Mouse (Mus musculus) mouse embryonic stem cell (cell line): ENCODE data around the gene Mctp1.

Experiments used
- in situ Hi-C, 2 experiments: fragments of 300-500 bp; cut with MboI; formaldehyde crosslinking; loops; 1 replicate in 1 of 2; 3 replicates in 1 of 2; pipeline ENCODE4 v1.14.3; 2019 to 2020; ENCODE audit warnings: low sequenced_read_pairs in 2 of 2, low pct_unique_long_range_greater_than_20kb in 1 of 2, mixed read lengths in 1 of 2; ENCODE audit not compliant: unreplicated experiment in 1 of 2

Mctp1 gene

DNA sequence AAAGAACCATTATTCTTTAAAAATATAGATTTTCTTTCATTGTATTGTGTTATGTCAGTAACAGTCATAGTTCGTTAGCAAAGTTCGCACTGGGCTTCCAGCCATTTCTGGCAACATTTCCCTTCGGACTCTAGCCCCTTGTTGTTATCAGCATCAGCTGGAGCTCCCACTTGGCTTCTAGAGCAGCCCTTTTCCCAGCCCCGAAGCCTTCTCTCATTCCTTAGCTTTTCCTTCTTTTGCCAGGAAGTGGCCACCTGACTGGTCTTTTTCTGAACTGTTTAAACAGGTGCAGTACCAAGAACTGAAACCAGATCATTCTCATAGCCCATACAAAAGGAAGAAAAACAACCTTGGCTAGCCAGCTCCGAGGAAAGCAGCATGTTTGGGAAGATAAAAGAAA is 645.3 kb downstream of the Mctp1 start:
- in situ Hi-C loops: no loop called here

DNA sequence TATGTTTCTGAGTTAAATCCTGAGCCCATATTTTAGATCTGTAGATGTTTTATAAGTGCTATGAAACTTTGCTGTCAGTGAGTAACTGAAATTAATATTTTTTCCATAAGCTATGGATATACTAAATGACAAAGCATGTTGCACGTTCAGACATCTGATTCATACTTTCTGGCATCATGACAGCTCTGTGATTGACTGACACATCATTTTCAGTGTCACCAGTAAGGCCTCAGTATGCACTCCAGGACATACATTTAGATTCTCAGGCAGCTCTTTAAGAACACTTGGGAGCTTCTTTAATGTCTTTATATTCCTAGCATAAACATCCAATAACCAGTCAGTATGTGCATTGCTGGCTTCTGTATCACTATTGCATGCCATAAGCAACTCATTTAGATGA is 659.0 kb downstream of the Mctp1 start:
- in situ Hi-C loops: no loop called here

DNA sequence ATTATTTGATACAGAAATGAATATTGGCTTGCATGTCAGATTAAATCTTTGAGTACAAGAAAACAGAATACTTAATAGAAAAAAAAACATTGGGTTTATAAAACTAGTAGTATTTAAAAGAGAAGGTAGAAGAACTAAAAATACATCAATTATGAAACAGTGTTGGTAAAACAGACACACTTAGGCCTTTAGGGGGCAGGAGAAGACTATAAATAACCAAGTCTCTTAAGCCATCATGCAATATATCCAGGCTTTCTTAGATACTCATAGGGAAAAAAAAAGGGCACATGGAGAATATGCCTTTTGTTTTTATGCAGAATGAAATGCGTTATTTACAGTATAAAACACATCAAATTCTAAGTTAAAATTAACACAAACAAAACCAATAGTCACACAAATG is 661.0 kb downstream of the Mctp1 start:
- in situ Hi-C loops: no loop called here

DNA sequence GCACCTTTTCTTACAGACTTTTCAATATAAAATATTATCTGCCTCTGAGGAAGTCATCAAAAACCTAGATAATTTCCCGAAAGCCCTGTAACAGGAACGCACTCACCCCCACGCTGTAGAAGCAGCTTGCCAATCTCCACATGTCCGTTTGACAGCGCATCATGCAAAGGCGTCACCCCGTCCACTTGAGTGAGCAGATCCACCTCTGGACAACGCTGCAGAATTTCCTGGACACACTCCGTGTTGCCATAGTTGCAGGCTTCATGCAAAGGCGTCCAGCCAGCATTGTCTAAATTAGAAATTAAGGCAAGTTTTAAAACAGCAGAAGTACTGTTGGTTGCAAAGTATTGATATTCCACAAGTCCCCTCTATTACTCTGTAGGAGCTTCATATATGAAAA is 662.1 kb downstream of the Mctp1 start:
- in situ Hi-C loops: no loop called here

DNA sequence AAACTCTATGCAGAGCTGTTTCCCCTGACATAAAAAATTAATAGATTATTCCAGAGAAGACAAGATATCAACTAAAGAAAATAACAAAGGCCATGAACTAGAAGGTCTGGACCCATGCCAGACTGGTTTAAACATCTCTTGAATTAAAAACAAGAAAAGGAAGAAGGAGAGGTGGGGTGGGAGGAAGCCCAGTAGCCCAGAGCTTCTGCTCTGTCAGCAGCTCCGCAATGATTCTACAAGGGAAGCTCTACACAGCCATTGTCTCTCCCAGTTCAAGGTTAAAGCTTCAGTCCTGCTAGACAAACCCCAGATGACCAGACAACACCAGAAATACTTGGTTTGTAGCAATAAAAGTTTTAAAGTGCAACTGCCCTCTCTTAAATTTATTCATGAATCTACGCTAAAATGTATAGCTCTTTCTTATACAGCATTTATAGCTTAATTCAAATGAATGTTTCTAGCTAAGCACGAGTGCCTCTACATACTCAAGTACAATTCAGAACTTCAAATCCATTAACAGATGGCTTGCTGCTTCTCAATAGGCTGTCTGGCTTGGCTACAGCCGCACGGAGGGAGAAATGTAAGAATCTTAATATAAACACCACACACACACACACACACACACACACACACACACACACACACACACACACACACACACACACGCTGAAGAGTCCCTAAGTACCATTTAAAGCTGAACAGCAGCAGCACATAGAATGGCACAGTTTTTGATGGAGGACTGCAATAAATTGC is 663.0 kb downstream of the Mctp1 start:
- in situ Hi-C loops: no loop called here

DNA sequence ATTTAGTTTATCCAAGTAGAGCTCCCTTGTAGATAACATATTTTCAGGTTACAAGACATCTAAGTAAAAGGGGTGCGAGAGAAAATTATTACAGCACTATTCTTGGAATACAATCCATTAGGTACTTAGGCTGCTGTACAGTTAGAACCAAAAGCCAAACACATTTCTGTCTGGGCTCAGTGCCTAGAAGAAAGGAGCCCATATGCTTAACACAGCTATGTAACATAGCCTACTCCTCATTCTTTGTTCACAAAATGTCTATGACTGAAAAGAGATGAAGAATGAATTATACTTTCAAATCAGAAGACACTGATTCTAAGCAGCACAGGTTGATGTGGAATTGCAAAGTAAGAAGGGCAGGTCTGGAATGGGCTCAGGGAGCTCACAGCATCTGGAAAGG is 664.1 kb downstream of the Mctp1 start:
- in situ Hi-C loops: no loop called here

DNA sequence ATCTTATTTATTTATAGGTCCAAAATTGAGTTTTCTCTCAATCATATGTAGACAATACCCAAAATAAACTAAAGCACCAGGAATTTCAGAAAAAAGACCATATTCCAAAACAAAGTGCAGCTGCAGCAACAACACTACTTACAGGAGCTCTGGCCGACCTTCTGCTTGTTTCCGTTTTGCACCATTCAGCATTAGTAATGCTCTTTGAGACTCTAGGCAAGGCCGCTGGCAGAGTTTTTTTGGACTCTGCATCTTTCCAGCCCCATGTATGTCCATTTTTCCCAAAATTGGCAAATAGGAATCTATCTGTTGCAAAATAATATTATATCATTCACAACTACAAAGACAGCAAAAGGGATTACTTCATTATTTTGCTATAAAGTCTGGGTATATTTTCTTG is 665.4 kb downstream of the Mctp1 start:
- in situ Hi-C loops: no loop called here

DNA sequence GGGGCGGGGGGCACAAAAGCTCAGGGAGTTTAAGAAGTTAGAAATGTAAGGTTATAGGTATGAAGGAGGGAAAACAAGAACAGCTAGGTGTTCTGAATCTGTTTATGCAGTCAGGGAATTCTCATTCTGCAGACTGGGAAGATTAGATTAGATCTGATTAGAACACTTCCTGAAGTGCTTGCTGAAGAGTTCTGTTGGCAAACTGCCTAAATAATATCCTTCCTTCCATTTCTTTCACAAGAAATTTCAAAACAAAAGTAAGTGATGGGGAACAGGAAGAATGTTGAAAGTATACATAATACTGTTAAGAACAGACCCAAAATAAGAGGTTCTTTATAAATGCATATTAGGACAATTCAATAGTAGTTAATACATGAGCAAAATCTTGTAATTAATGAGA is 678.9 kb downstream of the Mctp1 start:
- in situ Hi-C loops: no loop called here

DNA sequence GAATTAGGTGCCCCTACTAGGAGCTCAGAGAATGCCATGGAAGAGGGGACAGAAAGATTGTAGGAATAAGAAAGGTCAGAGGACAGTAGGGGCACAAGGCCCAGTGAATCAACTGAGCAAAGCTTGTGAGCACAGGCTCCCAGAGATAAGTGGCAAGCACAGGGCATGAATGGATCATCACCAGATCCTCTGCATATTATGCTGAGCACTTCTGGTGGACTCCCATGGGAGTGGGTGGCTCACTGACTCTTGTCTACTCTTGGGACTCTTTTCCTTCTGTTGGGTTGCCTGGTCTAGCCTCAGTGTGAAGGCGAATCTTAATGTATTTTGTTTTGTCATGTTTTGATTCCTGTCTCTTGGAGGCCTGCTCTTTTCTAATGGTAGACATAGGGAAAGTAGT is 684.5 kb downstream of the Mctp1 start:
- in situ Hi-C loops: no loop called here

DNA sequence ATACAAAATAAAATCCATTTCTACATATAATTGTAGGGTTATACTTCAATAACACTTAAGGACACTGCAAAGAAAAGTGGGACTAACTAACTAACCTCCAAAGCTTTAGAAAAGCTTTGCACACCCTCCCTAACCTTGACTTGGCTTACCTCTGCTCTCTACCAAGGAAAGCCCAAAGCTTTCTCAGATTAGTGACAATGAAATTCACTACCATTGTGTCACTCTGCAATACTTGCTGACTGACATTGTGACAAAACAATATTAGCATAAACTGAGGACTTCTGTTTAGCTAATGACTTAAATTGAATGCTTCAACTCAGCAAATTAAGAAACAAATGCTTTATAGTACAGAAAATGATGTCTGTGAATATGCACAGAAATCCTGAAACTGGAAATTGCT is 687.7 kb downstream of the Mctp1 start:
- in situ Hi-C loops: no loop called here
